Mouse (Mus musculus): ENCODE measurements around the gene Ube2ql1.

The Ube2ql1 gene

GRCm38 (mm10) chr13:69739759-69740135, at the start of gene Ube2ql1:
Gene Ube2ql1 (minus strand): TSS chr13:69739889.
- DNase-seq (ENCODE audit: low spot score): peak; percentile 71

DNA sequence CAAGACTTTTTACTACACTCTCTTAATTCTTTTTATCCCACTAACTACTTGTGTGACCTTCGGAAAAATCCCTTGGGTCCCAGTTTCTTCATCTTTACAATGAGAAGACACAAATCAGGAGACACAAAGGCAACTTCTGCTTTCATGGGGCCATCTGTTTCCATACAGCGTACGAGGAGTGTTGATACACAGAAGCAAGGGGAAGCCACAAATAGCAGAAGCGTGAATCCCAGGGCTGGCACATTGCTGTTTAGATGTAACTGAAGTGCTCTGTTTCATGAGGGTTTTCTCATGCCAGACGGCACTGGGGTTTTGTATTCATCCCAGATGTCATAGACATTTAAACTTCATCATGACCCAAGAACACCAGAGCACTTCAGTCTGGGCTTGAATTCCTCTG, 49.0 kb upstream of the Ube2ql1 start:
- DNase-seq (ENCODE audit: low spot score): no peak

GRCm38 (mm10) chr13:69778221-69778620, 38.5 kb upstream of the Ube2ql1 start:
- peak; percentile 35 for DNase-seq (ENCODE audit: low spot score)

GRCm38 (mm10) chr13:69772358-69772757, 32.7 kb upstream of the Ube2ql1 start:
- DNase-seq (ENCODE audit: low spot score): no peak

GRCm38 (mm10) chr13:69770538-69771456, 31.1 kb upstream of the Ube2ql1 start:
- DNase-seq (ENCODE audit: low spot score): no peak

GRCm38 (mm10) chr13:69768152-69768551, 28.5 kb upstream of the Ube2ql1 start:
- DNase-seq (ENCODE audit: low spot score): no peak

- DNase-seq (ENCODE audit: low spot score): no peak
These were observed 25.0 kb upstream of the Ube2ql1 start for GRCm38 (mm10) chr13:69764646-69765045.

DNA sequence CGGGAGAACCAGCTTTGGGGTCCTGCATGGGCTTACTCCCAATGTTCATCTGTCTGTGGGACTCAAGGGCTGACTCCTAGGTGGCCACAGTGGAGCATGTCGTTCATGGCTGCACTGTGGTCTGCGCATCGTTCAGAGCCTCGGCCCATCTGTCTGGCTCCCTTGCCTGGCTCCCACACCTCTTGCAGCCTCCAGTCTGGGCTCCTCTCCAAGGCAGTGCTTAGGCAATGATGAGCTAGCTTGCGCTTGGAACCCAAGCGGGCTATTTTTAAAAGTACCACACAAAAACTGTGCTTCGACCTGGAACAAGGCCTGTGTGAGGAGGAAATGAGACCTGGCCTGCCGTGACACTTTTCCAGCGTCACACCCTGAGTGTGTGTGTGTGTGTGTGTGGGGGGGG, 21.7 kb upstream of the Ube2ql1 start:
- peak; percentile 58 for DNase-seq (ENCODE audit: low spot score)

DNA sequence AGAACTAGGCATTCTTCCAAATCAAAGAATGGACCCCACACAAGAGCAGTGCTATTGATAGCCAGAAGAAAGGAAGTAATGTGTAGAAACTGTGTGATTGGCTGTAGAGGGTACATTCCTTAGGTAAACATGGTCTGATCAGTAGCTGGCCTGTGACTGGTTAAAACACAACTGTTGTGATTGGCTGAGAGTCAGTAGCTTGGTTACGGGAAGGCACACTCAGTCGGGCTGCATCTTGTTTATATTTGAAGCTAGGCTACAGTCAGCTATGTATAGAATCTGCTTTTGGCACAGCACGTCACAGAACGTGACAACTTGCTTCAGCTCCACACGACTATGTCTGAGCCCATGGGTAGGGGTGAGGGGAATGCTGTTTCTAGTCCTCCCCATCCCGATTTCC, 19.3 kb upstream of the Ube2ql1 start:
- DNase-seq (ENCODE audit: low spot score): no peak

DNA sequence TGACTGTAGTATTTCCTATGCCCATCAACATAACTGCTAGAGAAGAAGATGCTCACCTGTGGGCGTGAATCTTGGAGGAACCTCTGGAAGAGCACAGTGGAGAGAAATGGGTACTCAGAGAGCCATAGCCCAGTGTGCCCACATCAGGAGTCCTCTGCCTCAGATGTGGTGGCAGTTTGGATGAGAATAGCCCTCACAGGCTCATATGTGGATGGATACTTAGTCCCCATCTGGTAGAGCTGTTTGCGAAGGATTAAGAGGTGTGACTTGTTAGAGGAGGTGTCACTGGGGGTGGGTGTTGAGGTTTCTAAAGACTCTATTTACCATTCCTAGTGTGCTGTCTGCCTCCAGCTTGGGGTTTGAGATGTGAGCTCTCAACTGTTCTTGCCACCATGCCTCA, 13.2 kb upstream of the Ube2ql1 start:
- DNase-seq (ENCODE audit: low spot score): no peak

DNA sequence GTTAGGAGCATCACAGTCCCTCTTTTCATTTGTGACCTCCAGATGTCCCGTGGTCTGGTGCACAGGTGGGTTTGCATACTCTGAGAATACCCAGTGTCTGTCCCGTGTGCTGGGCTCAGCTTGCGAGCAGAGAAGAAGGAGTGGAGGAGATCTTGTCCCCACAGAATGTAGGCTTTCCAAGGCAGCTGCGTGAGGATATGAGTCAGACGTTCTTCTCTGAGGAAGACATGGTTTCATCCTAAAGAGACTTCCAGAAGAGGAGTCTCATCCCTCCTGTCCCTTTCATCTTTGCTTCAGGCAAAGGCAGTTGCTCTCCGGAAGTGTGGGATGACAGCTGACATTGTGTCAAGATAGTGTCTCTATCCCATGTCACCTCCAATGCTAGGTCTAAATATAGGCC, 11.8 kb upstream of the Ube2ql1 start:
- no peak for DNase-seq (ENCODE audit: low spot score)

DNA sequence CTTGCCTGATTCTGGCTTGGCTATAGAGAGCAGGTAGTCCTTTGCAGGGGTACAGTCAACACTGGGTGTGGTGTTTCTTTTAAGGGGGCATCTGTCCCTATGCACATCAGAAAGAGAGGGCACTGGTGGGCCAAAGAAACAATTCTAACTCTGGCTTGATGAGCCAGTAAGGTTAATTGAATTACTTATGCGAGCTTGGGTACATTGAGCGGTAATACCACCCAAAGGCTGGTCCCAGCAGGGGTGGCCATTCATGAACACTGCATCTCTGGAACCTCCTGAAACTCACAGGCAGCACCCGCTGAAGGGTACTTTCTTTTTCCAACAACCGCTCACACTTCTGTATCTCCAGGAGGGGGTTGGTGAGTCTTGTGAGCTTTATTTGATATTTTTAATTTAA, 9.1 kb upstream of the Ube2ql1 start:
- no peak for DNase-seq (ENCODE audit: low spot score)

- no peak for DNase-seq (ENCODE audit: low spot score)
These were observed 919 bp upstream of the Ube2ql1 start for GRCm38 (mm10) chr13:69740331-69741285.

DNA sequence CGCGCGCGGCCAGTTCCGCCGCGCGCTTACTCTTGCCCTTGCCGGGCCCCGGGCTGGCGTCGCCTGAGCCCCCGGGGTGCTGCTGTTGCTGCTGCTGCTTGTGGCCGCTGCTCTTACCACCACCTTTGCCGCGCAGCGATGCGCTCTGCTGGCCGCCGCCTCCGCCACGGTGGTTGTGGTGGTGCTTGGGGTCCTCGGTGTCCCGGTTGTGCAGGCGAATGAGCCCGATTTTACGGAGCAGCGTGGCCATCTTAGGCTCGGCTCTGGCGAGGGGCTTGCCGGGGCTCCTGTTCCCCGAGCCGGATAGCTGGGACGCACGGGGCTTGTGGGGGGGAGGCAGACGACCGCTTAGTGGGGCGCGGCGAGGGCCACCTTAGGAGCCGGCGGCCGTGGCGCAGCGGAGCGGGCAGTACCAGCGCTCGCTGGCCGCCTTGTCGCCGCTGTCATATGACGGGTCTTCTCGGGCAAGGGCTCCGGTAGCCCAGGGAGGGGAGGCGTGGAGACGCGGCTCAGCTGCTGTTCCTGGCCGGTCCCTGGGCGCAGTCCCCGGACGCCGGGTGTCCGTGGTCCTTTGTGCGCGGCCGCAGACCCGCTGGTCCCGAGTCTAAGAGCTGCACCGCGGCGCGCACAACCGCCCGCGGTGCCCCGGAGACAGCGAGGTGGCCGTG, 464 bp downstream of the Ube2ql1 start:
- DNase-seq (ENCODE audit: low spot score): no peak

DNA sequence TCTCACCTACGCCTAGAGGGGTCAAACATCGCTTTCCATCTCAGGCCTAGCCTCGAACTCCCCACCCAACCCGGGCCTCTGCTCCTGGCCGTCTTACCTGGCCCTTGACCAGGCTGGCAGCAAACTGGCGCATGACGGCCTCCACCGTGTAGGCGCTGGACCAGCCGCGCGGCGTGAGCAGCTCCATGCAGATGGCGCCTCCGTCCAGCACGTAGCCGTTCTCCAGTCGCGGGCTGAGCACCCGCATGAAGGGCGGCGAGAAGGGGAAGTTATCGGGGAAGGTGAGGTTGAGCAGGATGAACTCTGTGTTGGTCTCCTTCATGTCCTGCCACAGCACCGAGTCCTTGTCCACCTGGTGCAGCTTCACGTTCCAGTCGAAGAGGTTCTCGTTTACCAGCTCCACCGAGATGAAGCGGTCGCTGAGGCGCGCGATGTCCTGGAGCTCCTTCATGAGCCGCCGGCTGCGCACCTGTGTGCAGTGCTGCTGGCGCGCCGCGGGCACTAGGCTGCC, 1.2 kb downstream of the Ube2ql1 start:
- no peak for DNase-seq (ENCODE audit: low spot score)

DNA sequence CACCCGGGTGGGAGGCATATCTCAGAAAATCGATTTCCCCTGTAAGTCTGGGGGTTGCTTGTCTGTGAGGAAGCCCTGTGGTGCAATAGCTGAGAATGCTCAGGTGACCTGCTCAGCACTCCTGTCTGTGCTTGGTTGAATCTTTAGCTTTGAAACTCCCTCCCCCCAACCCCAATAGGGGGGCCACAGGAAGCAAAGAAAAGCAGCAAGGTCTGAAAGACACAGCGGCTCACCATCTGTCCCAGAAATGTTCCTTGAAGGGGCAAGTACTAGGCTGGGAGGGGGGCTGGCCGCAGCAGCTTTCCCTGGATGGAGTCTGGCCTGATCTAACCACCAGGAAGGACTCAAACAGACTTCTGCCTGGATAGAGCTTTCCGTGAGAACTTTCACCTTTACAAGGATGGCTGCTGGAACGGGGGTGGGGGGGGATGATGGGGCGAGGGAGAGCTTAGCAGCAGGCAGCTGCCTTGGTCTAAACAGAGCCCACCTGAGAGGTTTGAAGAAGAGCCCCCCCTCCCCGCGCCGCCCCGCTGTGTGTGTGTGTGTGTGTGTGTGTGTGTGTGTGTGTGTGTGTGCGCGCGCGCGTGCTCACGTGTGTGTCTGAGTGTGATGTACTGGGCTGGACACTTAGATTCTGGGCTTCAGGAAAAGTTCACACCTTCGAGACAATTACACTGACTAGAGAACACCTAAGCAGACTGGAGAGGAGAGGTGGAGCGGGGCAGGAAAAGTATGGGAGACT, 2.1 kb downstream of the Ube2ql1 start:
- DNase-seq (ENCODE audit: low spot score): no peak

- DNase-seq (ENCODE audit: low spot score): no peak
These were observed 7.1 kb downstream of the Ube2ql1 start for GRCm38 (mm10) chr13:69732636-69733035.

DNA sequence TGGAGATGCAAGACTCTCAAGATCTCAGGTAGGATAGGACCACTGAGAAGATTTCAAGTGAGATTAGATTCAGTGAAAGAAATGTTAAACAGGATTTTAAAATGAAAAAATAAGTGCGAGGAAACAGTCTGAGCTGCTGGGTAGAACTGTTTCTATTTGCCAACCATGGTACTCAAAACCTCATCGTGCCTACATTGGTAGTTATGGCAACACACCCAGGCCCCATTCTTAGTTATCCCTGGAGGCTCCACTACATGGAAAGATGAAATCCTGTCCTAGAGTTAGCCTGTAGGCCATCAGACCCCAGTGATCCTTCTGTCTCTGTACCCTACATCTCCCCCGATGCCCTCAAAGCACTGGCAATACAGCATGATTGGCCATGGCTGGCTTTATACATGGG, 14.3 kb downstream of the Ube2ql1 start:
- no peak for DNase-seq (ENCODE audit: low spot score)

- no peak for DNase-seq (ENCODE audit: low spot score)
These were observed 18.5 kb downstream of the Ube2ql1 start for GRCm38 (mm10) chr13:69721141-69721540.

- no peak for DNase-seq (ENCODE audit: low spot score)
These were observed 21.7 kb downstream of the Ube2ql1 start for GRCm38 (mm10) chr13:69717860-69718598.

DNA sequence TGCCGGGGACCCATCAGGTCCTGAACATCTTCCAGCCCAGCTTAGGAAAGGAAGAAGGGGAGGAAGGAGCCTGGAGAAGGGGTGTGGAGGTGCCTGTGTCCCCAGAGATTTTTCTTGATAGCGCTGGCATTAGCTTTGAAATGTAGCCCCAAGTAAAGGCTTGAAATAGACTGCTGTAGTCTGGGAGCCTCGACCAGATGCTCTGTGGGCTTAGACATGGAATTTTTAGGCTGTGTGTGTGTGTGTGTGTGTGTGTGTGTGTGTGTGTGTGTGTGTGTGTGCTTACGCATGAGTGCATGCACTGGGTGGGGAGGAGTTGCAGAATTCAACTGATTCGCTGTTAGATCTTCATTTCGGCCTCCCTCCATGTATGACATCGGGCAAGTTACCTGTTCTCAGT, 31.5 kb downstream of the Ube2ql1 start:
- DNase-seq (ENCODE audit: low spot score): no peak
